23 mouse cellular contexts compared by ENCODE assay signal in genomic region chr8:110756196-110756595, GRCm38 (mm10). TPM values are rescaled to one million over a fixed set of nuclear protein-coding genes. Genes with fewer than 3 reads are reported as not detected.
DNase-seq lines count a peak whose midpoint lies in the region; TF ChIP-seq lines count a peak whose summit lies in the region.
"Had no signal": no experiment of that assay in that cellular context is flagged by ENCODE, and none has a peak within 500 bp of the region (broad histone marks: within the 10 kb centered on the region; RNA-seq: fewer than 3 reads in every experiment).

No protein-coding gene starts in this region.

- H3K4me1 ChIP-seq in olfactory bulb, adult 2 months (ENCODE audit: control insufficient read depth, insufficient read depth, low read length), result peaks cover 34% of the 10 kb centered on the region
- H3K4me1 ChIP-seq: forebrain, embryonic 13.5 days had no signal

- H3K27ac ChIP-seq in layer of hippocampus, adult 2 months, result peak overlapping the region; percentile 90
- H3K27ac ChIP-seq in olfactory bulb, adult 2 months (ENCODE audit: insufficient read depth, low read depth, low read length), result peak overlapping the region; percentile 96
- H3K27ac ChIP-seq: forebrain, embryonic 10.5 days; forebrain, embryonic 13.5 days; hindbrain, embryonic 12.5 days; hindbrain, embryonic 15.5 days had no signal

- 92% methylated on average over 5 of the region's 5 CpGs for WGBS in olfactory bulb, adult 2 months

- no peak overlapping the region for H3K4me3 ChIP-seq in layer of hippocampus, adult 2 months
- H3K4me3 ChIP-seq in olfactory bulb, adult 2 months (ENCODE audit: insufficient read depth, low read depth, low read length), result no peak overlapping the region
- H3K4me3 ChIP-seq: forebrain, embryonic 10.5 days; forebrain, embryonic 13.5 days; hindbrain, embryonic 12.5 days; hindbrain, embryonic 15.5 days had no signal

- DNase-seq in layer of hippocampus, adult 2 months (ENCODE audit: low spot score in 2 of 2), result no peak
- DNase-seq in layer of hippocampus, adult 11-12 months (ENCODE audit: low spot score), result no peak
- peak; percentile 96 for DNase-seq in ES-CJ7 (ENCODE audit: low read depth, low spot score)
- DNase-seq in WW6 (ENCODE audit: low read depth, low spot score), result peak; percentile 73
- DNase-seq in adrenal gland, adult 2 months, result no peak
- no peak for DNase-seq in kidney, postnatal 25 days
- DNase-seq in urinary bladder, postnatal 36 days (ENCODE audit: low spot score in 2 of 2), result no peak
- DNase-seq: adrenal gland, adult 8-10 months; adrenal gland, postnatal 25 days; cerebellum, adult 11-12 months; cerebellum, adult 8-10 months; cerebellum, postnatal 10 days; cerebellum, postnatal 36 days; gastrocnemius, postnatal 10 days; gastrocnemius, postnatal 36 days had no signal

- no peak for TF ChIP-seq POLR2A in olfactory bulb, adult 2 months (IDR thresholded peaks at IDR 0.05; ENCODE audit: insufficient read depth, low read depth, low read length)

- TF ChIP-seq CTCF in layer of hippocampus, adult 2 months (conservative IDR thresholded peaks at IDR 0.05), result no peak
- TF ChIP-seq CTCF in olfactory bulb, adult 2 months (IDR thresholded peaks at IDR 0.05; ENCODE audit: insufficient read depth, low read depth, low read length), result no peak

RNA-seq across cellular contexts. Expression of gene Mtss1l, which starts 34.9 kb away (rescaled TPM):
- 100 to 1,000 TPM; 210 TPM for total RNA-seq in layer of hippocampus, adult 2 months (2021)
- not detected in 2 replicates for polyA plus RNA-seq in olfactory bulb, adult 2 months (2012; ENCODE audit: insufficient read depth, insufficient read length, low replicate concordance, missing spikeins)
- total RNA-seq in adrenal gland, adult 2 months (2021), result 10 to 100 TPM; 20.2 to 20.6 TPM
- 64.0 and 71.3 TPM in 2 replicates for polyA plus RNA-seq in adrenal gland, adult 2 months (2012; rRNA removed)
- total RNA-seq: granulocyte monocyte progenitor cell, adult 5-6 weeks had no signal

RNA-seq across cellular contexts. Expression of gene Il34, which starts 49.5 kb away (rescaled TPM):
- total RNA-seq in layer of hippocampus, adult 2 months (2021), result 10 to 100 TPM; 64.7 to 71.5 TPM
- not detected in 2 replicates for polyA plus RNA-seq in olfactory bulb, adult 2 months (2012; ENCODE audit: insufficient read depth, insufficient read length, low replicate concordance, missing spikeins)
- total RNA-seq in adrenal gland, adult 2 months (2021), result 10 to 100 TPM; 42.8 to 63.0 TPM
- polyA plus RNA-seq in adrenal gland, adult 2 months (2012; rRNA removed), result 115 and 187 TPM in 2 replicates
- total RNA-seq: G1E; granulocyte monocyte progenitor cell, adult 5-6 weeks; hematopoietic stem cell, adult 5-6 weeks had no signal
- polyA plus RNA-seq: G1E had no signal

Comparison
In these comparisons a context has a peak if more than half of its experiments do, and no peak if none do; other contexts are left out.
1. DNase-seq: peak in ES-CJ7 (single experiment) and WW6 (single experiment); none in layer of hippocampus, adult 2 months (0 of 2), layer of hippocampus, adult 11-12 months (single experiment), adrenal gland, adult 2 months (single experiment), kidney, postnatal 25 days (0 of 2) and urinary bladder, postnatal 36 days (0 of 2).
2. RNA of gene Mtss1l, which starts 34.9 kb away (total RNA-seq): 210 TPM in layer of hippocampus, adult 2 months; 20.2 to 20.6 TPM in adrenal gland, adult 2 months; every median in the first group is over 4 times any median in the second.